Mouse (Mus musculus): ENCODE results near the gene Egfr. TPM values are rescaled to one million over a fixed set of nuclear protein-coding genes. Genes with fewer than 3 reads are reported as not detected.

Gene Egfr
- polyA plus RNA-seq, 1 experiment: not detected

DNA sequence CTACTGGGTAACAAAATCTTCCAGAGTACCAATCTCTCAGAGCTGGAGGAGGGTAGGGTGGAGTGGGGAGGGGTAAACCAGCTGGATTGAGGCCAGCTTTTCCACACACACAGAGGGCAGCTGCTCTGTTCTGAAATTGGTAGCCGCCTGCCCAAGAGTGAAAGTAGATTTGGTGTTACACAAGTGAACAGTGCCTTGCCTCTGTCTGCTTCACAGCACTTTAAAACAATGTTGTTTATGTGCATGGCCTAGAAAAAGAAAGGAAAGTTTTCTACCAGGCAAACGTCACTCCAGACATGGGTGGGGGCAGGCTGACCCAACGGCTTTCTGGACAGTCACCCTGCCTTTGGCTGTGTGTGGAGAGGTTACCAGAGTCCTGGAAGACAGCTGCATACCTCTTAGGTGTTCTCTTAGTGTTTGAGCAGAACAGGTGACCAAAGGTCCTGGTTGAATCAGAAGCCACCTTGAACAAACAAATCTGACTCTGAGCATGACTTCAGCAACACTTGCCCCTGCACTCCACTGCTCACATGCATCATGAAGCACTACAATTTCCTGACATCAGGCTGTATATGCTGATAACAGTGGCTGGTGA is 17.8 kb downstream of the Egfr start:
- Histone ChIP-seq H3K27ac (ENCODE audit: insufficient read depth, low read depth, low read length) (no peak overlapping the region), H3K4me3 (ENCODE audit: insufficient read depth, low read depth, low read length) (no peak overlapping the region), H3K4me1 (ENCODE audit: control insufficient read depth, insufficient read depth, low read length) (peaks cover 7% of the 10 kb centered on the region)
- no peak for TF ChIP-seq CTCF (IDR thresholded peaks at IDR 0.05; ENCODE audit: insufficient read depth, low read depth, low read length)
- TF ChIP-seq POLR2A (IDR thresholded peaks at IDR 0.05; ENCODE audit: insufficient read depth, low read depth, low read length): no peak
- WGBS: 36% methylated on average over 3 of the region's 3 CpGs

DNA sequence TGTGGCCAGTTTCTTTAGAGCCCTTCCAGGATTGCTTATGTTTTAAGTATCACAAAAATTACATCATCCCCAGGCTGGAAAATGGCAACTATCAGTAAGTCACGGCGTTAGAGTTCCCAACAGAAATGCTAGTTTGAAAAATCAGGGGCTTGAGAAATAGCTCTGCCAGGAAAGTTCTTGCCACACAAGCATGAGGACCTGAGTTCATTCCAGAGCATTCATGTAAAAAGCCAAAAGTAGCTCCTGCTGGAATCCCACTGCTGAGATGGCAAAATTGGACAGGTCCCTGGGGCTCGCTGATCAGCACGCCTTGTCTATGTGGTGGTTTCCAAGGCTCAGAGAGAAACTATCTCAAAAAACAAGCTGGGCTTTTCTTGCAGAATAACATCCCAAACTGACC is 19.0 kb downstream of the Egfr start:
- H3K4me1 ChIP-seq (ENCODE audit: control insufficient read depth, insufficient read depth, low read length): peaks cover 7% of the 10 kb centered on the region
- TF ChIP-seq CTCF (IDR thresholded peaks at IDR 0.05; ENCODE audit: insufficient read depth, low read depth, low read length): no peak
- 89% methylated on average over 4 of the region's 4 CpGs for WGBS
- no peak overlapping the region for H3K4me3 ChIP-seq (ENCODE audit: insufficient read depth, low read depth, low read length)
- no peak overlapping the region for H3K27ac ChIP-seq (ENCODE audit: insufficient read depth, low read depth, low read length)

DNA sequence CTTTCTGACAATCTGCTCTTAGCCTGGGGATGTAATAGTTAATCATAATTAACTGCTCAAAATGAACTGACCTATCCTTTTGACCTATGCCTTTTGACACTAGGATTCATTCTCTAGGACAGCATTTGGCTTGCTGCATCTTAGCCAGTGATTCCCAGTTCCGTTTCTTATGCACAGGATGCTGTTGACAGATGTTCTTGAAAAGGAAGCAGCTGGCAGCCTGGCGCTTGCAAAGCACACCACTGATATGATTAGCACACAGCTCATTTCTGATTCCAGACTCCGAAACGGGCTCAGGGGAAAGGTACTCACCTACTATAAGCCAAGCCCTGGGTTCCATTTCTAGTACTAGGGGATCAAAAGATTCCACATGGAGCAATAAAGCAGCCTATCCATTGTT is 20.7 kb downstream of the Egfr start:
- TF ChIP-seq POLR2A (IDR thresholded peaks at IDR 0.05; ENCODE audit: insufficient read depth, low read depth, low read length): no peak
- no peak for TF ChIP-seq CTCF (IDR thresholded peaks at IDR 0.05; ENCODE audit: insufficient read depth, low read depth, low read length)
- H3K27ac ChIP-seq (ENCODE audit: insufficient read depth, low read depth, low read length): no peak overlapping the region
- no peak overlapping the region for H3K4me3 ChIP-seq (ENCODE audit: insufficient read depth, low read depth, low read length)
- 73% methylated on average over 4 of the region's 4 CpGs for WGBS
- H3K4me1 ChIP-seq (ENCODE audit: control insufficient read depth, insufficient read depth, low read length): peaks cover 7% of the 10 kb centered on the region

DNA sequence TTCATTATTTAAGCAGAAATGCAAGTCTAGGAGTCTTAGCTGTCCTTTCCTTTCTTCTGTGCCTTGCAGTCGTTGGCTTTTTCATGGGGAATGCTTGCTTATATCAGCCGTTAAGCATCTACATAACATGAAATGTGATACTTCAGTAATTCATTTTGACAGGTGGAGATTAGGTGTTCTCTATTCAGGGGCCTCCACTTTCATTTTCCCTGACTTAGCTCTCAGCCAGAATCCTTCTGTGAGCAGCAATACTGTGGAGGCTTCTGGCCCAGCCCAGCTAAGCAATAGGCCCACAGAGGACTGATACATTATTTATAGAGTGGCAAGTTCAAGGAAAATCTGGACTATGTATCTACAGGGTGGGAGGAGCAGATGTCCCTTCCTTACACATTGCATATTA is 25.0 kb downstream of the Egfr start:
- WGBS: 79% methylated on average over 2 of the region's 2 CpGs
- TF ChIP-seq POLR2A (IDR thresholded peaks at IDR 0.05; ENCODE audit: insufficient read depth, low read depth, low read length): no peak
- TF ChIP-seq CTCF (IDR thresholded peaks at IDR 0.05; ENCODE audit: insufficient read depth, low read depth, low read length): no peak
- no peak overlapping the region for H3K4me3 ChIP-seq (ENCODE audit: insufficient read depth, low read depth, low read length)
- no peak overlapping the region for H3K27ac ChIP-seq (ENCODE audit: insufficient read depth, low read depth, low read length)
- H3K4me1 ChIP-seq (ENCODE audit: control insufficient read depth, insufficient read depth, low read length): no peaks in the 10 kb centered on the region

DNA sequence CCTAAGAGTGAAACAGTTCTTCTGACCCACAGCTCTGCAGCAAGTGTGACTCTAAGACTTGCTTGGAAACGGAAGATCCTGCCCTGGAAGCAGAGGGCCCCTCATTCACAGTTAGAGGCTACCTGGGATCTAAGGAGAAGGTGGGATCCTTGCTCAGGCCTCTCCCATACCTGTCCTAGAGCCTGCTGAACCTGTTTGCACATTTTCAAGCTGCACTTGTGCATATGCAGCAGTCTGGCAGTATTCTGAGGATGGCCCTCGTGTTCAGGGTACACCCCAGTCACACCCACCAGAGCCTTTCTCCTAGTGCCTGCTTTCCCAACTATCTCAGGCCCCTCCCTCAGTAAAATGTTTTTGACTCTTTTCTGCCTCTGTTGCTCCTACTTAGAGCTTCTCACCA is 29.6 kb downstream of the Egfr start:
- Histone ChIP-seq H3K27ac (ENCODE audit: insufficient read depth, low read depth, low read length) (no peak overlapping the region), H3K4me3 (ENCODE audit: insufficient read depth, low read depth, low read length) (no peak overlapping the region), H3K4me1 (ENCODE audit: control insufficient read depth, insufficient read depth, low read length) (no peaks in the 10 kb centered on the region)
- 71% methylated on average over 2 of the region's 2 CpGs for WGBS
- TF ChIP-seq CTCF (IDR thresholded peaks at IDR 0.05; ENCODE audit: insufficient read depth, low read depth, low read length): no peak

DNA sequence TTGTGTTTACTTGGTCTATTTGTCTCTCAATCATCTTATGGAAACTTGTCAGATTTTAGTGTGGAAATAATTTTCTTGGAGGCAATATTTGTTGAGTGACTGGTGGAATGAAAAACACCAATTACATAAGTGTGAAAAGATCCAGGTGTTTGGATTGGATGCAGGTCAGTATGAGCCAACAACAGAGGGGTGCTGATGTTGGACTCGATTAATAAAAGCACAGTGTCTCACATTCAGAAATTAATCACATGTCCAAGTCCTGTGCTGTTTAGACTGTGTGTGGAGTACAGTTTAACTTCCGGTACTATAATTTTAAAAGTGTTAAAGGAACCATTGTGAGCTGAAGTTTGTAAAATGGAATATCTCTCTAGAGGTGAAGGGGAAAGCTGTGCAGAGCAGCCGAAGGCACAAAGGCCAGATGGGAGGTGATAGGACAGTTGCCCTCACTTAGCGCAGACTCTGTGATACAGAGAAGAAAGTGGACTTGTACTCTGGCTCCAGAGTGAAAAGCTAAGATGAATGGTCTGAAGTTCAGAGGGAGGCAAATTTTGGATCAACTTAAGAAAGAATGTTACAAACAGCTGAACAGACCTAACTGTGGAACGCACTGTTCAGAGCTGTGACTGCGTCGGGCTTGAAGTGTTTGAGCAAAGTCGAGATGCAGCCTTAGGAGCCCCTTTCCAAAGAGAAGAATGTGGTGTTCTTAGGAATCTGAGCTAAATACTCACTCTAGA is 32.1 kb downstream of the Egfr start:
- Histone ChIP-seq H3K4me1 (ENCODE audit: control insufficient read depth, insufficient read depth, low read length) (no peaks in the 10 kb centered on the region), H3K4me3 (ENCODE audit: insufficient read depth, low read depth, low read length) (no peak overlapping the region), H3K27ac (ENCODE audit: insufficient read depth, low read depth, low read length) (no peak overlapping the region)
- 70% methylated on average over 8 of the region's 8 CpGs for WGBS
- no peak for TF ChIP-seq CTCF (IDR thresholded peaks at IDR 0.05; ENCODE audit: insufficient read depth, low read depth, low read length)
- no peak for TF ChIP-seq POLR2A (IDR thresholded peaks at IDR 0.05; ENCODE audit: insufficient read depth, low read depth, low read length)

DNA sequence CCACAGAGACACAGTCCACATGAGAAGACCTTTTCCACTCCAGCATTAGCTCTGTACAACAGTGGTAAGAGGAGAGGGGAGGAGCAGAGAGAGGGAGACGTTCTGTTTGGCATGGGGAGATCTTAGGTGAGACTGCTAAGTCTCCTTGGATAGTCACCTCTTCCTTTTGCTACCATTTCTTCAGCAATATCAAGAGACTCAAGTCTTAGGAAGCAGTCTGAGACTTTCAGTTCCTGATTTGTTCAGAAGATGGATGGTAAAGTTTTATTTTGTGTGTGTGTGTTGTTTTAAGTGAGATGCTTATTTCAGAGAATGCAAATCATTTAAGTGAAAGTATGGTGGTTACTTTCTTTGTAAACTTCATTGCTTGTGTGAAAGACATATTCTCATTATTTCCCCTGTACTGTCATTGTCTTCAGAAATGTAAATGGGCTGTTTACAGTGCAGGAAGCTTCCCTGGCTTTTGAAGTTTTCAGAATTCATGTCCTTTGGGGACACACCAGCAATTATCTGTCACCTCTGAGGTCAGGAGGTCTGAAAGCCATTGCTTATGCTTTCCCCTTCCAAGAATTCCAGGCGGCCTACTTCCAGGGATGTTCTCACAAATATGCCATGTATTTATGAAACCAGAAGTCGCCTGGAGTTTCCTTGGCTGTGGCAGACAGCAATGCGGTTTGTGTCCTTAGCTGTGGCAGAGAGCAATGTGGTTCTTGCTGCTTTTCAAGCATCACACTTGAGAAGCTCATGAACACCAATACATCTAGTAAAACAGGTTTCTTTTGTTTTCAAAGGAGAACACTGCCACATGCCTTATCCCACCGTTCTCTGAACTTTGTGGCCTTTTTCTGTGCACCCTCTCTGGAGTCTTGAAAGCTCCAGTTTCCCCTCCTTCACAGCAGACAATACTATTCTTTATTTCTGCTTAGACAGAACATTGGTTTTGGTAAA is 40.9 kb downstream of the Egfr start:
- 73% methylated on average over 5 of the region's 5 CpGs for WGBS
- TF ChIP-seq CTCF (IDR thresholded peaks at IDR 0.05; ENCODE audit: insufficient read depth, low read depth, low read length) (no peak), POLR2A (IDR thresholded peaks at IDR 0.05; ENCODE audit: insufficient read depth, low read depth, low read length) (no peak)
- Histone ChIP-seq H3K27ac (ENCODE audit: insufficient read depth, low read depth, low read length) (no peak overlapping the region), H3K4me3 (ENCODE audit: insufficient read depth, low read depth, low read length) (no peak overlapping the region), H3K4me1 (ENCODE audit: control insufficient read depth, insufficient read depth, low read length) (no peaks in the 10 kb centered on the region)

DNA sequence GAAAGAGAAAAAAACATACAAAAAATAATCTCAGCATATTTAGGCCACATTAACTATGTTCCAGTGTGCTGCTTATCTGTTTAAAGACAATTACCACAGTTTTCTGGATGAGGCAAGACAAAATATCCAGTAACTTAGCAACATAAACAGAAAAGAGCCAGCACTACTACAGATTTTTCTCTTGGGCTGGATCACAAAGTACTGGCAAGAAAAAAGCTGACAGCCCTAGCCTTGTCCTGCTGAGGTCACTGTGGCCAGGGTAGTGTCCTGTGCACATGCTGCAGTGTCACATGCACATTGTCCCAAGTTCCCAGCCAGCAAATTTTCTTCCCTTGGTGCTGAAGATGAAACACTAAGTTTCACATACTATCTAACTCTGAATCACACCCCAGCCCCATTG is 43.0 kb downstream of the Egfr start:
- no peak overlapping the region for H3K27ac ChIP-seq (ENCODE audit: insufficient read depth, low read depth, low read length)

DNA sequence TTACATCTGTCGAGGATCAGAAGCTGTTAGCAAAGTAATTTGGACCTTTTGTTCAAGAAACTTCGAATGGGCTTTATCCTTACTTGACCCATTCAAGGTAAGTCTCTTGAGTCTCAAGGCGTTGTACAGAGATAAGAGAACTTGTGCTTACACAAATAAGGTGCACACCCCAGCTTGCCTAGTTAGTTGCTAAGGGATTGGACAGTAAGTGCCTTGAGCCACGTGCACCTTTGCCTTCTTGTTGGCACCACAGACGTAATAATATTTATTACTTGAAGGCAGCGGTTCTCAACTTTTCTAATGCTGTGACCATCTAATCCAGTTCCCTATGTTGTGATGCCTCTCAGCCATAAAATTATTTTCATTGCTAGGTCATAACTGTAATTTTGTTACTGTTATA is 43.5 kb downstream of the Egfr start:
- H3K4me1 ChIP-seq (ENCODE audit: control insufficient read depth, insufficient read depth, low read length): peaks cover 2% of the 10 kb centered on the region; the same call in 1 of the 2 replicates
- no peak overlapping the region for H3K27ac ChIP-seq (ENCODE audit: insufficient read depth, low read depth, low read length)
- H3K4me3 ChIP-seq (ENCODE audit: insufficient read depth, low read depth, low read length): no peak overlapping the region
- 83% methylated on average over 6 of the region's 6 CpGs for WGBS
- no peak for TF ChIP-seq POLR2A (IDR thresholded peaks at IDR 0.05; ENCODE audit: insufficient read depth, low read depth, low read length)
- no peak for TF ChIP-seq CTCF (IDR thresholded peaks at IDR 0.05; ENCODE audit: insufficient read depth, low read depth, low read length)

More for the DNA sequence above, 43.0 kb downstream of the Egfr start:
- TF ChIP-seq CTCF (IDR thresholded peaks at IDR 0.05; ENCODE audit: insufficient read depth, low read depth, low read length) (no peak), POLR2A (IDR thresholded peaks at IDR 0.05; ENCODE audit: insufficient read depth, low read depth, low read length) (no peak)
- H3K4me3 ChIP-seq (ENCODE audit: insufficient read depth, low read depth, low read length): no peak overlapping the region
- H3K4me1 ChIP-seq (ENCODE audit: control insufficient read depth, insufficient read depth, low read length): no peaks in the 10 kb centered on the region

Data from olfactory bulb, adult 2 months (tissue).